ENCODE assay signal across 20 mouse cellular contexts in genomic region chr11:11819206-11819605, GRCm38 (mm10).
"Had no signal": no experiment of that assay in that cellular context is flagged by ENCODE, and none has a peak within 500 bp of the region (broad histone marks: within the 10 kb centered on the region; RNA-seq: fewer than 3 reads in every experiment).

No protein-coding gene starts in this region.

- H3K36me3 ChIP-seq: limb, embryonic 10.5 days; limb, embryonic 13.5 days; lung, embryonic 15.5 days; midbrain, embryonic 12.5 days; midbrain, embryonic 15.5 days; neural tube, embryonic 12.5 days; neural tube, embryonic 15.5 days had no signal

- H3K4me2 ChIP-seq: limb, embryonic 13.5 days; lung, embryonic 15.5 days; midbrain, embryonic 12.5 days; midbrain, embryonic 15.5 days; neural tube, embryonic 12.5 days; neural tube, embryonic 15.5 days had no signal

- H3K9me3 ChIP-seq: limb, embryonic 10.5 days; limb, embryonic 13.5 days; lung, embryonic 15.5 days; midbrain, embryonic 12.5 days; midbrain, embryonic 15.5 days; neural tube, embryonic 12.5 days; neural tube, embryonic 15.5 days had no signal

- DNase-seq: kidney, adult 18-20 months; kidney, adult 9 months; kidney, postnatal 14 days; kidney, postnatal 4 days; lung, adult 18-20 months; lung, postnatal 14 days; lung, postnatal 4 days; right cerebral cortex, adult 18-20 months; right cerebral cortex, postnatal 14 days; right cerebral cortex, postnatal 4 days; thymus, adult 2 months; thymus, postnatal 14 days had no signal

- H3K27ac ChIP-seq: limb, embryonic 13.5 days; lung, embryonic 15.5 days; midbrain, embryonic 12.5 days; midbrain, embryonic 15.5 days; neural tube, embryonic 12.5 days; neural tube, embryonic 15.5 days; stomach, postnatal 0 days had no signal

- H3K27me3 ChIP-seq: limb, embryonic 13.5 days; lung, embryonic 15.5 days; midbrain, embryonic 12.5 days; midbrain, embryonic 15.5 days; neural tube, embryonic 12.5 days; neural tube, embryonic 15.5 days had no signal

- H3K4me3 ChIP-seq: limb, embryonic 10.5 days; limb, embryonic 13.5 days; lung, embryonic 15.5 days; midbrain, embryonic 12.5 days; midbrain, embryonic 15.5 days; neural tube, embryonic 12.5 days; neural tube, embryonic 15.5 days had no signal

- H3K9ac ChIP-seq: limb, embryonic 13.5 days; lung, embryonic 15.5 days; midbrain, embryonic 12.5 days; midbrain, embryonic 15.5 days; neural tube, embryonic 12.5 days; neural tube, embryonic 15.5 days had no signal
